Mouse (Mus musculus): ENCODE measurements around the gene Skil. TPM values are rescaled to one million over a fixed set of nuclear protein-coding genes. Genes with fewer than 3 reads are reported as not detected.

Skil gene
- polyA plus RNA-seq, 1 experiment from 2014 or later = 30.2 TPM

DNA sequence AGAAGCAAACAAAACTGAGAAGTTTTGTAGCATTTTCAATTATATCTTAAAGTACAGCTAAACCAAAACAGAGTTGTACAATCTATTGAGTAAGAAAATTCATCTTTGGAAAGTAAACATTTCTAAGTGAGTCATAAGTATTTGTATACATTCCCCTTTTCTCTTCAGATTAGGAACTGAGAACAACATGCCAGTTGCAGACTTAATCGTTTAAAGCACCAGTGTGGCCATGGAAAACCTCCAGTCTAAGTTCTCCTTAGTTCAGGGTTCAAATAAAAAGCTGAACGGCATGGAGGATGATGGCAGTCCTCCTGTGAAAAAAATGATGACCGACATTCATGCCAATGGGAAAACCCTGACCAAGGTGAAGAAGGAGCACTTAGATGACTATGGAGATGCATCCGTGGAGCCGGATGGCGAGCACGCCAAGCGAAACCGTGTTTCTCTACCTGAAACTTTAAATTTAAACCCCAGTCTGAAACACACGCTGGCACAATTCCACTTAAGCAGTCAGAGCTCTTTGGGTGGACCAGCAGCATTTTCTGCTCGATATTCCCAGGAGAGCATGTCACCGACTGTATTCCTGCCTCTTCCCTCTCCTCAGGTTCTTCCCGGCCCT lies 2.4 kb downstream of the Skil start:
- Histone ChIP-seq H3K4me1 (replicated peaks) (peaks cover 30% of the 10 kb centered on the region), H3K4me2 (peak overlapping the region; percentile 55), H3K9me3 (replicated peaks) (no peaks in the 10 kb centered on the region), H3K36me3 (peaks cover 7% of the 10 kb centered on the region; the same call in 1 of the 2 replicates), H3K4me3 (peak overlapping the region; percentile 21; the same call in 1 of the 2 replicates), H3K27me3 (replicated peaks) (no peaks in the 10 kb centered on the region), H3K27ac (ENCODE audit: poor library complexity, severe bottlenecking) (no peak overlapping the region), H3K9ac (no peak overlapping the region)
- ATAC-seq (ENCODE audit: insufficient number of reproducible peaks, low FRiP score) = no peak
- WGBS = 80% methylated on average over 13 of the region's 13 CpGs

DNA sequence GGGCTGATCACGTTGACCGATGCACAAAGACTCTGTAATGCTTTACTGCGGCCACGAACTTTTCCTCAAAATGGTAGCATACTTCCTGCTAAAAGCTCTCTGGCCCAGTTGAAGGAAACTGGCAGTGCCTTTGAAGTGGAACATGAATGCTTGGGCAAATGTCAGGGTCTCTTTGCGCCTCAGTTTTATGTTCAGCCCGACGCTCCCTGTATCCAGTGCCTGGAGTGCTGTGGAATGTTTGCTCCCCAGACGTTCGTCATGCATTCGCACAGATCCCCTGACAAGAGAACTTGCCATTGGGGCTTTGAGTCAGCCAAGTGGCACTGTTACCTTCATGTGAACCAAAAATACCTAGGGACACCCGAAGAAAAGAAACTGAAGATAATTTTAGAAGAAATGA lies 3.1 kb downstream of the Skil start:
- H3K27me3 ChIP-seq (replicated peaks) = no peaks in the 10 kb centered on the region
- H3K4me1 ChIP-seq (replicated peaks) = peaks cover 29% of the 10 kb centered on the region
- H3K27ac ChIP-seq (ENCODE audit: poor library complexity, severe bottlenecking) = no peak overlapping the region
- H3K9ac ChIP-seq = no peak overlapping the region
- H3K36me3 ChIP-seq = peaks cover 7% of the 10 kb centered on the region; the same call in 1 of the 2 replicates
- peak overlapping the region; percentile 18; the same call in 1 of the 2 replicates for H3K4me3 ChIP-seq
- H3K9me3 ChIP-seq (replicated peaks) = no peaks in the 10 kb centered on the region
- H3K4me2 ChIP-seq = peak overlapping the region; percentile 55
- 58% methylated on average over 11 of the region's 11 CpGs for WGBS
- no peak for ATAC-seq (ENCODE audit: insufficient number of reproducible peaks, low FRiP score)

DNA sequence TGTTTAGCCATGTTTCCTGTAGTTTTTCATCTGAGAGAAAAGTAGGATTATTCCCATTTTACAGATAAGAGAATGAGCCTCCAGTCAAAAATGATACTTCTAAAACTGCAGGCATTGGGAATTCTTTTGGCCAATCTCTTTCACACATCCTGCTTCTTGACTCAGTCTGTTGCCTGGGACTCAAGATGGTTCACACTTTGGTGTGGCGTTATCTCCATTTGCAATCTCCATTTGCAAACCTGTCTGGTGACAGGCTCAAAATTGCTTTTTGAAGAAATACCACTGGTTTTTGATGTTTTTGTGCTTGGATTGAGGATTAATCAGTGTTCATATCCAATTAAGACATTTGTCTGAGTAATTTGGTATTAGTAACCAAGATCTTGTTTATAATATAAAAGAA lies 3.7 kb downstream of the Skil start:
- Histone ChIP-seq H3K9me3 (replicated peaks) (no peaks in the 10 kb centered on the region), H3K4me2 (peak overlapping the region; percentile 36; the same call in 1 of the 2 replicates), H3K27me3 (replicated peaks) (no peaks in the 10 kb centered on the region), H3K4me3 (peak overlapping the region; percentile 19; the same call in 1 of the 2 replicates), H3K9ac (no peak overlapping the region), H3K27ac (ENCODE audit: poor library complexity, severe bottlenecking) (no peak overlapping the region), H3K4me1 (replicated peaks) (peaks cover 28% of the 10 kb centered on the region), H3K36me3 (peaks cover 7% of the 10 kb centered on the region; the same call in 1 of the 2 replicates)
- ATAC-seq (ENCODE audit: insufficient number of reproducible peaks, low FRiP score) = no peak
- WGBS = 90% methylated on average over 1 of the region's 1 CpGs

DNA sequence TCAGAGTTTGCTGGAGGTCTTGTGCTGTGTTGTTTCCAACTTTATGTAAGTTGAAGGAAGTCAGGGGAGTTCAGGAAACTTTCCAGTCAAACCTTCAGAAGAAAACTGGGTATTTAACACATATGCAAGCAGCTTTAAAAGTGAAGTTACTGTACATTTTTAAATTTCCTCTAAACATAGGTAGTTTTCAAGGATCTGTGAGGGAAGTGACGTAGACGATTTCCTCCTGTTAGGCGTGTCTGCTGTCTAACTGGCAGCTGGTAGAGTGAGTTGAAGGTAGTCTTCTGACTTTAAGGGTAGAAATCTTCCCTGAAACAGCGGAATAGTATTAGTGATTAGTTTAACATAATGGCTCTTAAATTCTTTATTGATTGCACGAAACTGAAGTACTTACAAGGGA lies 5.2 kb downstream of the Skil start:
- Histone ChIP-seq H3K27me3 (replicated peaks) (no peaks in the 10 kb centered on the region), H3K36me3 (peaks cover 7% of the 10 kb centered on the region; the same call in 1 of the 2 replicates), H3K4me3 (peak overlapping the region; percentile 25; the same call in 1 of the 2 replicates), H3K9me3 (replicated peaks) (no peaks in the 10 kb centered on the region), H3K4me1 (replicated peaks) (peaks cover 36% of the 10 kb centered on the region), H3K27ac (ENCODE audit: poor library complexity, severe bottlenecking) (no peak overlapping the region), H3K4me2 (peak overlapping the region; percentile 50), H3K9ac (no peak overlapping the region)
- 75% methylated on average over 5 of the region's 5 CpGs for WGBS
- no peak for ATAC-seq (ENCODE audit: insufficient number of reproducible peaks, low FRiP score)

DNA sequence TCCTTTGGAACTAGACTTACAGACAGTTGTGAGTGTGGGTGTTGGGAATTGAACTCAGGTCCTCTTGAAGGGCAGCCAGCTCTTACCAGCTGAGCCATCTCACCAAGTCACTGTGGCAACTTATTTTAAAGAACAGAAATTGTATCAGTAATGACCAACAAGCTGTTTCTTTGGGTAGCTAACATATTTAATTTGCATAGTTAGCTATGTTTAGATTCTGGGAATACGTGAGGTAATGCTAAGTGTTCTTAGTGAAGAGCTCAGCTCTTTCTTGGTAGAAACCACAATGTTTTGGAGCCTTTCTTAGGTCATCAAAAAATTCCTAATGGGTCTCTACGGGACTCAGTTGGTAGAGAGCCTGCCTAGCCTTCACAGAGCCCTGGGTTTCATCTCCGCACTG lies 5.9 kb downstream of the Skil start:
- Histone ChIP-seq H3K9ac (no peak overlapping the region), H3K4me1 (replicated peaks) (peaks cover 36% of the 10 kb centered on the region), H3K9me3 (replicated peaks) (no peaks in the 10 kb centered on the region), H3K27me3 (replicated peaks) (no peaks in the 10 kb centered on the region), H3K36me3 (peaks cover 7% of the 10 kb centered on the region; the same call in 1 of the 2 replicates), H3K27ac (ENCODE audit: poor library complexity, severe bottlenecking) (no peak overlapping the region), H3K4me2 (no peak overlapping the region), H3K4me3 (no peak overlapping the region)
- WGBS = 92% methylated on average over 3 of the region's 3 CpGs
- ATAC-seq (ENCODE audit: insufficient number of reproducible peaks, low FRiP score) = no peak

DNA sequence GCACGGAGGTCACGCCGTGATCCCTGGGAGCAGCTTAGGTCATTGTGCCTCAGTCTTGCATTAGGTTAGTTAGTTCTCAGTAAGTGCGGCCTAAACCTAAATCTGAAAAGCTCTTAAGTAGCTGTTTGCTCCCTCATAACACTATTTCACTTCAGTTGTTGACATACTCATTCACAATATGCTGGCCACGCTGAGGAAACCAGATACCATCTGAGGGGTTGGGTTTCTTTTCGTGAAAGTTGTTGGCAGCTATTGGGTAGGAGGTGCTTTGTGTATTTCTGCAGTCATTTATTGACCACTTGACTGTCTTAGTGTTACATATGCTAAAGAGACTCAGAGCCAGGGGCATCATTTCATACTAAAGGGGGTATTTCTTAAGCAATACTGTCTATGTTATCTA lies 10.1 kb downstream of the Skil start:
- no peak overlapping the region for H3K9ac ChIP-seq
- ATAC-seq (ENCODE audit: insufficient number of reproducible peaks, low FRiP score) = no peak
- H3K27ac ChIP-seq (ENCODE audit: poor library complexity, severe bottlenecking) = no peak overlapping the region
- WGBS = 63% methylated on average over 6 of the region's 6 CpGs
- no peak overlapping the region for H3K4me3 ChIP-seq
- H3K27me3 ChIP-seq (replicated peaks) = no peaks in the 10 kb centered on the region
- peaks cover 23% of the 10 kb centered on the region for H3K4me1 ChIP-seq (replicated peaks)
- no peak overlapping the region for H3K4me2 ChIP-seq
- no peaks in the 10 kb centered on the region for H3K36me3 ChIP-seq
- H3K9me3 ChIP-seq (replicated peaks) = no peaks in the 10 kb centered on the region

DNA sequence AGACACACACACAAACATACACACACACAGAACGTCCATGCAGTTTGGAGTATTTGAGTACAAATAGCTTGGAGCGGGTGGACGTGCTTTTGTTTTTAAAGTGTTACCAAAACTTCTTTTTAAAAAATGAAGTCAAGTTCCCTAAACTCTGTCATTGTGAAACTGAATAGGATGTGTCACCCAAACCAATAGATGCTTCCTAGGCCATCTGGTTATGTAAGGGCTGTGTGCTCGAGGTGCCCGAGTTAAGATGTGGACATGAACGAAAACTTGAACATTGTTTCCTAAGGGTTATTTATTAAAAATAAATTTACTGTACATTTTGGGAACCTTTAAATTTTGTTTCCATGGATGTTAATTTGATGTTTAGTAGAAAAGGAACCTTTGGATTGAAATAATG lies 11.7 kb downstream of the Skil start:
- Histone ChIP-seq H3K4me2 (no peak overlapping the region), H3K27ac (ENCODE audit: poor library complexity, severe bottlenecking) (no peak overlapping the region), H3K27me3 (replicated peaks) (no peaks in the 10 kb centered on the region), H3K9ac (no peak overlapping the region), H3K36me3 (no peaks in the 10 kb centered on the region), H3K4me3 (no peak overlapping the region), H3K9me3 (replicated peaks) (no peaks in the 10 kb centered on the region), H3K4me1 (replicated peaks) (peaks cover 23% of the 10 kb centered on the region)
- WGBS = 90% methylated on average over 6 of the region's 6 CpGs
- no peak for ATAC-seq (ENCODE audit: insufficient number of reproducible peaks, low FRiP score)

DNA sequence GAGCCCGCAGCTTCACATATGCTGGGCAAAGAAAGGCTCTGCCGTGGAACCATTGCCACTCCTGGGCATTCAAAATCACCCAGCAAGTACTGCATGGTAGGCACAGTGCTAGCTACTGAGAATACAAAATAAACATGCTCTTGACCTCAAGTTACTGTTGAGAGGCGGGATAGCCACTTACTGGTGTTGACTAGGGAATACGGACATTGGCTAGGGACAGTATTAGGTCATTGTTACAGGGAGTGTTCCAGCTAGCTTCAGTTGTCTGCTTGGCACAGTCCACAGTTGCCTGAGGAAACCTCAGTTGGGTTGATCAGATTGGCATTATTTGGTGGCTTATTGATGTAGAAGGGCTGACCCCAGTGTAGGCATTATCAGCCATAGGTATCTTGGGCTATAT lies 12.8 kb downstream of the Skil start:
- WGBS = 73% methylated on average over 4 of the region's 4 CpGs
- H3K27me3 ChIP-seq (replicated peaks) = no peaks in the 10 kb centered on the region

DNA sequence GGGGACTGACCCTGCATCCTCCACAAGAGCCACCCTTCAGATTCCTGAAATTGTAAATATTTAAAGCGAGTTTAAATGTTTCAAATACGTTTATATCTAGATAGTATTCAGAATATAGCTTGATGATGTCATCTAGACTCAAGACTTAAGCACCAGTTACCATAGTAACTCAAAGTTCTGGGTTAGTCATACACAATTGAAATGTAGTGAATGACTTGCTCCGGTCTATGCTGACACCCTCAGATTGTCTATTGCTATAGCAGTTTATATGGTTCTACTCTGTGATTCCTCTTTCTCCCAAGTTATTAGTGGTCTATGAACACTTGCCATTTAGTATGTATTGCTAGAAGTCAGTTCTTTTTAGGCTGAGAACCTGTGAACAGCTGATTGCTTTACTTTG lies 14.2 kb downstream of the Skil start:
- Histone ChIP-seq H3K9ac (no peak overlapping the region), H3K27me3 (replicated peaks) (no peaks in the 10 kb centered on the region), H3K4me1 (replicated peaks) (peaks cover 16% of the 10 kb centered on the region), H3K4me3 (no peak overlapping the region), H3K27ac (ENCODE audit: poor library complexity, severe bottlenecking) (no peak overlapping the region), H3K36me3 (peaks cover 12% of the 10 kb centered on the region), H3K4me2 (no peak overlapping the region), H3K9me3 (replicated peaks) (no peaks in the 10 kb centered on the region)
- 73% methylated on average over 3 of the region's 3 CpGs for WGBS
- ATAC-seq (ENCODE audit: insufficient number of reproducible peaks, low FRiP score) = no peak

More for the DNA sequence above, 12.8 kb downstream of the Skil start:
- no peak for ATAC-seq (ENCODE audit: insufficient number of reproducible peaks, low FRiP score)
- Histone ChIP-seq H3K4me2 (no peak overlapping the region), H3K36me3 (peaks cover 3% of the 10 kb centered on the region; the same call in 1 of the 2 replicates), H3K4me3 (no peak overlapping the region), H3K9ac (no peak overlapping the region), H3K9me3 (replicated peaks) (no peaks in the 10 kb centered on the region), H3K27ac (ENCODE audit: poor library complexity, severe bottlenecking) (no peak overlapping the region), H3K4me1 (replicated peaks) (peaks cover 24% of the 10 kb centered on the region)

DNA sequence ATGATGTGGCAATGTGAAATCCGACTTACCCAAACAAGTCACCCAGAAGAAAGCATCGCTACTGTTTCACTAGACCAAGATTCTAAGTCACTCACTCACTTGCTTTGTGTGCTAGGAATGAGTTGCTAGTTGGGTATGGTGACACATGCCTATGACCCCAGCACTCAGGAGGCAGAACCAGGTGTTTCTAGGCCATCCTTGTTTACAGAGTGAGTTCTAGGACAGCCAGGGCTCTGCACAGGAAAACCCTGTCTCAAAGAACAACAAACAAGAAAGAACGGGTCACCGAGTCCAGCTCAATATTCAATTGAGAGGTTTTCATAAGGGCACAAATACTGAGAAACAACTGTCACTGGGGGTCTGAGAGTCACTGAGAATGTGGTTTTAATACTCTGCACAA lies 28.2 kb downstream of the Skil start:
- 79% methylated on average over 4 of the region's 4 CpGs for WGBS
- no peak overlapping the region for H3K9ac ChIP-seq
- H3K4me1 ChIP-seq (replicated peaks) = peaks cover 3% of the 10 kb centered on the region; the same call in 1 of the 2 replicates
- no peaks in the 10 kb centered on the region for H3K27me3 ChIP-seq (replicated peaks)
- H3K4me3 ChIP-seq = no peak overlapping the region
- no peaks in the 10 kb centered on the region for H3K9me3 ChIP-seq (replicated peaks)
- H3K4me2 ChIP-seq = no peak overlapping the region
- ATAC-seq (ENCODE audit: insufficient number of reproducible peaks, low FRiP score) = no peak
- peaks cover 44% of the 10 kb centered on the region for H3K36me3 ChIP-seq
- H3K27ac ChIP-seq (ENCODE audit: poor library complexity, severe bottlenecking) = no peak overlapping the region

DNA sequence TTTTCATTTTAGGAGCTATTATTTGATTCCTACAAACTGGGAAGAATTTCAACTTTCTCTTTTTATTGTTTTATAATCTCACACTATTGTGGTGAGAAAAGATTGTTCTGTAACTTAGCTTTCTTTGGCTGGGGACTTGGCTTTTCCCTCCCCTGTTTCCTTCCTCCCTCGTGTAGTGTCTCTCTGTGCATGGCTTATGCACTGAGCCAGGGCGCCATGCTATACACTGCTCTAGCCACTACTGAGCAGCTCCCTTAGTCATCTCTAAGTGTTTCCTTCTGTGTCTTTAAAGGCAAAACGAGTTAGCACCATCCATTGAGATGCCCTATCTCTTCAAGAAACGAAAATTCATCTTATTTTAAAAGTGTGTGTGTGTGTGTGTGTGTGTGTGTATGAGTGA lies 31.4 kb downstream of the Skil start:
- WGBS = 52% methylated on average over 4 of the region's 4 CpGs

More for the DNA sequence above, 31.4 kb downstream of the Skil start:
- Histone ChIP-seq H3K4me2 (no peak overlapping the region), H3K9me3 (replicated peaks) (no peaks in the 10 kb centered on the region), H3K27me3 (replicated peaks) (no peaks in the 10 kb centered on the region), H3K9ac (no peak overlapping the region), H3K4me3 (no peak overlapping the region), H3K27ac (ENCODE audit: poor library complexity, severe bottlenecking) (no peak overlapping the region; the same call in 1 of the 2 replicates), H3K4me1 (replicated peaks) (peaks cover 6% of the 10 kb centered on the region; the same call in 1 of the 2 replicates), H3K36me3 (peaks cover 18% of the 10 kb centered on the region)
- no peak for ATAC-seq (ENCODE audit: insufficient number of reproducible peaks, low FRiP score)

All from heart, embryonic 12.5 days (tissue).